Mouse (Mus musculus): Measurements from ENCODE around the gene Thumpd3. TPM values are rescaled to one million over a fixed set of nuclear protein-coding genes. Genes with fewer than 3 reads are reported as not detected.
A peak's percentile ranks its signal among the peaks of the same experiment; 100 is the strongest.

Thumpd3 gene
- polyA plus RNA-seq, 1 experiment from 2014 or later, result 46.3 TPM

GRCm38 (mm10) chr6:113078031-113078721 is 32.2 kb downstream of the Thumpd3 start:
- H3K9ac ChIP-seq, result peak overlapping the region; percentile 99
- peaks cover 6% of the 10 kb centered on the region; the same call in 1 of the 2 replicates for H3K36me3 ChIP-seq (ENCODE audit: insufficient read depth)
- H3K27me3 ChIP-seq (ENCODE audit: insufficient read depth, low read length), result no peaks in the 10 kb centered on the region
- ATAC-seq (ENCODE audit: insufficient read depth) (no peak), DNase-seq (peak; percentile 74)
- H3K27ac ChIP-seq (ENCODE audit: low read depth), result peak overlapping the region; percentile 100
- peaks cover 14% of the 10 kb centered on the region; the same call in 1 of the 2 replicates for H3K4me1 ChIP-seq (ENCODE audit: insufficient read depth)
- TF ChIP-seq CTCF (IDR thresholded peaks at IDR 0.05; ENCODE audit: low read depth), result no peak
- H3K9me3 ChIP-seq (ENCODE audit: low read depth, low read length), result no peaks in the 10 kb centered on the region
- peak overlapping the region; percentile 73 for H3K4me2 ChIP-seq
- under 1% methylated on average over 18 of the region's 18 CpGs for WGBS
- H3K4me3 ChIP-seq (ENCODE audit: low read depth, low read length), result peak overlapping the region; percentile 95

GRCm38 (mm10) chr6:113079492-113079891 is 33.5 kb downstream of the Thumpd3 start:
- peak overlapping the region; percentile 73 for H3K4me2 ChIP-seq
- peak overlapping the region; percentile 99 for H3K9ac ChIP-seq
- H3K27me3 ChIP-seq (ENCODE audit: insufficient read depth, low read length), result no peaks in the 10 kb centered on the region
- peaks cover 5% of the 10 kb centered on the region; the same call in 1 of the 2 replicates for H3K36me3 ChIP-seq (ENCODE audit: insufficient read depth)
- peak overlapping the region; percentile 95 for H3K4me3 ChIP-seq (ENCODE audit: low read depth, low read length)
- TF ChIP-seq CTCF (IDR thresholded peaks at IDR 0.05; ENCODE audit: low read depth), result no peak
- peak; percentile 79 for DNase-seq
- no peaks in the 10 kb centered on the region for H3K9me3 ChIP-seq (ENCODE audit: low read depth, low read length)
- H3K27ac ChIP-seq (ENCODE audit: low read depth), result peak overlapping the region; percentile 59
- ATAC-seq (ENCODE audit: insufficient read depth), result no peak
- WGBS, result 0% methylated on average over 3 of the region's 3 CpGs
- H3K4me1 ChIP-seq (ENCODE audit: insufficient read depth), result peaks cover 7% of the 10 kb centered on the region; the same call in 1 of the 2 replicates

- 13% methylated on average over 6 of the region's 6 CpGs for WGBS
- DNase-seq (peak; percentile 19), ATAC-seq (ENCODE audit: insufficient read depth) (no peak)
- Histone ChIP-seq H3K27ac (ENCODE audit: low read depth) (no peak overlapping the region), H3K4me1 (ENCODE audit: insufficient read depth) (peaks cover 2% of the 10 kb centered on the region; the same call in 1 of the 2 replicates), H3K9ac (peak overlapping the region; percentile 30; the same call in 1 of the 2 replicates), H3K36me3 (ENCODE audit: insufficient read depth) (no peaks in the 10 kb centered on the region), H3K4me3 (ENCODE audit: low read depth, low read length) (no peak overlapping the region), H3K4me2 (peak overlapping the region; percentile 34), H3K27me3 (ENCODE audit: insufficient read depth, low read length) (no peaks in the 10 kb centered on the region), H3K9me3 (ENCODE audit: low read depth, low read length) (no peaks in the 10 kb centered on the region)
- no peak for TF ChIP-seq CTCF (IDR thresholded peaks at IDR 0.05; ENCODE audit: low read depth)
These were observed 36.2 kb downstream of the Thumpd3 start for GRCm38 (mm10) chr6:113082229-113082628.

- no peak overlapping the region for H3K4me2 ChIP-seq
- no peak overlapping the region for H3K27ac ChIP-seq (ENCODE audit: low read depth)
- TF ChIP-seq CTCF (IDR thresholded peaks at IDR 0.05; ENCODE audit: low read depth), result no peak
These were observed 38.6 kb downstream of the Thumpd3 start for GRCm38 (mm10) chr6:113084590-113084989.

GRCm38 (mm10) chr6:113093206-113093605 is 47.2 kb downstream of the Thumpd3 start:
- no peak overlapping the region for H3K27ac ChIP-seq (ENCODE audit: low read depth)
- no peak for TF ChIP-seq CTCF (IDR thresholded peaks at IDR 0.05; ENCODE audit: low read depth)
- no peak for DNase-seq
- H3K36me3 ChIP-seq (ENCODE audit: insufficient read depth), result 0 out of 2 replicates have a peak, but pooled peaks cover 3% of the 10 kb centered on the region
- H3K27me3 ChIP-seq (ENCODE audit: insufficient read depth, low read length), result no peaks in the 10 kb centered on the region
- no peak overlapping the region for H3K4me3 ChIP-seq (ENCODE audit: low read depth, low read length)
- H3K9me3 ChIP-seq (ENCODE audit: low read depth, low read length), result no peaks in the 10 kb centered on the region
- H3K9ac ChIP-seq, result no peak overlapping the region
- 78% methylated on average over 3 of the region's 3 CpGs for WGBS
- ATAC-seq (ENCODE audit: insufficient read depth), result no peak
- H3K4me1 ChIP-seq (ENCODE audit: insufficient read depth), result no peaks in the 10 kb centered on the region
- no peak overlapping the region for H3K4me2 ChIP-seq

More at GRCm38 (mm10) chr6:113084590-113084989, 38.6 kb downstream of the Thumpd3 start:
- 0 out of 2 replicates have a peak, but pooled peaks cover 3% of the 10 kb centered on the region for H3K36me3 ChIP-seq (ENCODE audit: insufficient read depth)
- WGBS, result 59% methylated on average over 4 of the region's 4 CpGs
- no peaks in the 10 kb centered on the region for H3K9me3 ChIP-seq (ENCODE audit: low read depth, low read length)
- H3K4me3 ChIP-seq (ENCODE audit: low read depth, low read length), result no peak overlapping the region
- no peak overlapping the region for H3K9ac ChIP-seq
- peaks cover 2% of the 10 kb centered on the region; the same call in 1 of the 2 replicates for H3K4me1 ChIP-seq (ENCODE audit: insufficient read depth)
- DNase-seq, result no peak
- no peak for ATAC-seq (ENCODE audit: insufficient read depth)
- H3K27me3 ChIP-seq (ENCODE audit: insufficient read depth, low read length), result no peaks in the 10 kb centered on the region

- no peak for DNase-seq
- no peaks in the 10 kb centered on the region for H3K9me3 ChIP-seq (ENCODE audit: low read depth, low read length)
- 71% methylated on average over 1 of the region's 1 CpGs for WGBS
- no peak overlapping the region for H3K4me3 ChIP-seq (ENCODE audit: low read depth, low read length)
- H3K27me3 ChIP-seq (ENCODE audit: insufficient read depth, low read length), result no peaks in the 10 kb centered on the region
- no peak for TF ChIP-seq CTCF (IDR thresholded peaks at IDR 0.05; ENCODE audit: low read depth)
- H3K27ac ChIP-seq (ENCODE audit: low read depth), result no peak overlapping the region
- ATAC-seq (ENCODE audit: insufficient read depth), result no peak
- H3K4me1 ChIP-seq (ENCODE audit: insufficient read depth), result peaks cover 4% of the 10 kb centered on the region; the same call in 1 of the 2 replicates
- H3K36me3 ChIP-seq (ENCODE audit: insufficient read depth), result no peaks in the 10 kb centered on the region
- H3K4me2 ChIP-seq, result no peak overlapping the region
- H3K9ac ChIP-seq, result no peak overlapping the region
These were observed 49.5 kb downstream of the Thumpd3 start for GRCm38 (mm10) chr6:113095547-113095946.

- Histone ChIP-seq H3K27me3 (ENCODE audit: insufficient read depth, low read length) (no peaks in the 10 kb centered on the region), H3K9ac (no peak overlapping the region), H3K9me3 (ENCODE audit: low read depth, low read length) (no peaks in the 10 kb centered on the region), H3K27ac (ENCODE audit: low read depth) (no peak overlapping the region), H3K36me3 (ENCODE audit: insufficient read depth) (no peaks in the 10 kb centered on the region), H3K4me3 (ENCODE audit: low read depth, low read length) (no peak overlapping the region), H3K4me1 (ENCODE audit: insufficient read depth) (peaks cover 4% of the 10 kb centered on the region; the same call in 1 of the 2 replicates), H3K4me2 (no peak overlapping the region)
- 83% methylated on average over 5 of the region's 5 CpGs for WGBS
- DNase-seq (no peak), ATAC-seq (ENCODE audit: insufficient read depth) (no peak)
- TF ChIP-seq CTCF (IDR thresholded peaks at IDR 0.05; ENCODE audit: low read depth), result no peak
These were observed 51.6 kb downstream of the Thumpd3 start for GRCm38 (mm10) chr6:113097662-113098061.
